Mouse (Mus musculus) liver, embryonic 14.5 days (tissue): ENCODE results near the gene Clec3a. TPM values are rescaled to one million over a fixed set of nuclear protein-coding genes. Genes with fewer than 3 reads are reported as not detected.
A peak's percentile ranks its signal among the peaks of the same experiment; 100 is the strongest.

Experiments
- ATAC-seq: fragments of 200-750 bp; cut with Nextera tagmentation; 2 replicates; pipeline ENCODE4 v1.8.0; 2017; ENCODE audit warnings: moderate number of reproducible peaks, mild to moderate bottlenecking, moderate library complexity; ENCODE audit not compliant: insufficient read depth
- DNase-seq, 3 experiments: peaks; one replicate each; pipeline ENCODE4 v3.0.0-alpha.2; 2012 to 2013; ENCODE audit warnings: low read depth in 3 of 3, low spot score in 3 of 3
- H3K27ac ChIP-seq: fragments of 300-500 bp; sonication (generic); 2 replicates; pipeline ENCODE4 v1.5.1; 2014; ENCODE audit warnings: moderate library complexity, mild to moderate bottlenecking, control low read depth, inconsistent platforms
- H3K27me3 ChIP-seq: fragments of 300-500 bp; sonication (generic); 2 replicates; pipeline ENCODE4 v1.6.1; 2014; ENCODE audit warnings: mild to moderate bottlenecking, low read length, moderate library complexity; ENCODE audit not compliant: control insufficient read depth, insufficient read depth
- H3K36me3 ChIP-seq: fragments of 300-500 bp; sonication (generic); replicated peaks from 2 replicates; pipeline ENCODE4 v1.6.1; 2014; ENCODE audit warnings: low read depth; ENCODE audit not compliant: control insufficient read depth, insufficient read depth
- H3K4me1 ChIP-seq, 2 experiments: fragments of 200-500 bp in 1 of 2; fragments of 300-500 bp in 1 of 2; sonication (generic) in 1 of 2; replicated peaks; 2 replicates each; pipeline ENCODE4 v1.6.1; 2012 to 2014; ENCODE audit warnings: antibody characterized with exemption in 1 of 2, inconsistent platforms in 1 of 2, low read length in 1 of 2; ENCODE audit not compliant: control insufficient read depth in 2 of 2, insufficient read depth in 2 of 2
- H3K4me2 ChIP-seq: fragments of 300-500 bp; sonication (generic); 2 replicates; pipeline ENCODE4 v1.6.1; 2014; ENCODE audit warnings: low read depth, mild to moderate bottlenecking, control low read depth, moderate library complexity
- H3K4me3 ChIP-seq, 2 experiments: fragments of 200-500 bp in 1 of 2; fragments of 300-500 bp in 1 of 2; sonication (generic) in 1 of 2; 2 replicates each; pipeline ENCODE4 v1.5.1; 2012 to 2014; ENCODE audit warnings: low read depth in 2 of 2, low read length in 2 of 2, mild to moderate bottlenecking in 2 of 2, control low read depth in 1 of 2, inconsistent platforms in 1 of 2, moderate library complexity in 1 of 2; ENCODE audit not compliant: insufficient read depth in 1 of 2
- H3K9ac ChIP-seq: fragments of 300-500 bp; sonication (generic); replicated peaks from 2 replicates; pipeline ENCODE4 v1.6.1; 2014; ENCODE audit warnings: mild to moderate bottlenecking, control low read depth, moderate library complexity
- H3K9me3 ChIP-seq: fragments of 300-500 bp; sonication (generic); 2 replicates; pipeline ENCODE4 v1.6.1; 2016; ENCODE audit warnings: low read length, mixed read lengths; ENCODE audit not compliant: control insufficient read depth
- CTCF ChIP-seq: IDR thresholded peaks from 2 replicates; pipeline ENCODE4 v1.5.1; 2016; ENCODE audit warnings: antibody characterized with exemption, low read depth, control low read depth
- EP300 ChIP-seq: IDR thresholded peaks from 2 replicates; pipeline ENCODE4 v1.6.1; 2016; ENCODE audit warnings: antibody characterized with exemption, low read depth
- WGBS: fragments of 180-500 bp; shearing (Covaris S2); extraction: QIAGEN DNeasy Blood & Tissue Kit; methylation state at CpG from one replicate; pipeline ENCODE4 v1.1.7; 2014; ENCODE audit not compliant: insufficient replicate concordance; 5-methylcytosine and 5-hydroxymethylcytosine counted together
- polyA plus RNA-seq, 2 experiments: library from polyadenylated mRNA; depleted of rRNA in 1 of 2; stranded (reverse) in 1 of 2; unstranded in 1 of 2; fragments of >200 nt; fragmentation: Nextera tagmentation in 1 of 2; extraction: Ambion mirVana in 1 of 2; gene quantifications; 2 replicates each; pipeline versions ENCODE4 v1.2.1 to v1.2.3; 2012 to 2014

Gene Clec3a
- polyA plus RNA-seq (2012; rRNA removed) (not detected in 2 replicates), polyA plus RNA-seq (2014; fragmentation: Nextera tagmentation; extraction: Ambion mirVana) (not detected in 2 replicates)

DNA sequence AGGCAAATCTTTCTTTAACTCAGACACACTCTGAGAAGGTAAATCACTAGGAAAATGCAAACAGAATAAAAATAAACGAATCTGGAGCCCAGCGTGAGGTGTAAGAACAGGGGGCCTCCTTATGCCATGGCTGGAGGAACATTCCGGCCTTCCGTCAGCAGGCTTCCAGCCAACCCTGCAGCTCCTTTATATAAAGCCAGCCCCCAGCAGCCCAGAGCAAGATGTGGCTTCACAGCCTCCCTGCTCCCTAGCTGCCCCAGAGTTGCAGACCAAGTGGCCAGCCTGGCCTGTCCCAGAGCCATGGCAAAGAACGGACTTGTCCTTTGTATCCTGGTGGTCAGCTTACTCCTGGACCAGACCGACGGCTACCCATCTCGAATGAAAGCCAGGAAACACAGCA is at the start of gene Clec3a:
TSS of gene Clec3a (plus strand) at position 301 of the 400 bp plus-strand sequence.
- no peak for ATAC-seq
- no peaks in the 10 kb centered on the region for H3K27me3 ChIP-seq
- H3K4me1 ChIP-seq = no peaks in the 10 kb centered on the region
- no peak within 1 kb of the TSS for H3K27ac ChIP-seq
- no peak for DNase-seq
- H3K4me3 ChIP-seq = no peak within 1 kb of the TSS
- TF ChIP-seq CTCF (no peak), EP300 (no peak)
- H3K36me3 ChIP-seq = no peaks in the 10 kb centered on the region
- H3K9me3 ChIP-seq = no peaks in the 10 kb centered on the region
- WGBS = 68% methylated on average over 8 of the region's 8 CpGs
- H3K4me2 ChIP-seq = no peak within 1 kb of the TSS
- H3K9ac ChIP-seq = no peak within 1 kb of the TSS

DNA sequence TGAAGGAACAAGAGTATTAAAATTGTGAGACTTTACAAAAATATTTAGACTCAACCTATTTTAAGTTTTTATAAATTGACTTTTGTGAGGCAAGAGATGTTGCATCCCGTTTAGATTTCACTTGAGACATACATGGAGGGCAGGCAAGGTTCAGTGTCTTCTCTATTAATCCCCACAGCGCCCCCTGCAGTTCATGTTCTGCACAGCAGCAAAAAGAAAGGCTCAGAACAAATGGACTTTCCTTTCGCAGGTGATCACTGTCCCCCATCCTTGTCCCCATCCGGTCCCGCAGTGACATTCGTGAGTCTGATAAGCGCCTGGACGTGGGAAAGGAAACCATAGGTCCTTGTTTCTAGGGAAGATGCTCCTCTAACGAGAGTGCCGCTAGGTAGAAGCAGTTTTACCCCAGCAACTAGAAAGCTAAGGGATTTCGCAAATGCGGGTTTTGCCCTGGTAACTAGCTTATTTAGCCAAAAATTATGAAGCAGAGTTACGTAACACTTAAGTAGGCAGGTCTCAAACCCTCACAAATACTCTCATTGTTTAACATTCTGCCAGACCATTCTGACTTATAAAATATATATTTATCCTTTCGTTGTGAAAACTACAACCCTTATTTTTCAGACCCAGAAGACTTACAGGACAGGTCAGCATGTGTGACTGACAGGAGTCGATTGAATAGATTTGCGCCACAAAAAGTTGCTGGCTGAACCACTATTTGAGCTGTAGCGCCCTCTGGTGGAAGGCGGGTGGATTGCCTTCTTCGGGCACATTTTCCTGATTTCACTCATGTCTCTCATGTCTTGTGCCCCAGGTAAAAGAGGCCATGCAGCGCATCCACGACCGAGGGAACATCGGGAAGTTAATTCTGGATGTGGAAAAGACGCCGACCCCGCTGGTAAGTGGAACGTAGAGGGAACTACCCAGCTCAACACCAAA is 48.6 kb upstream of the Clec3a start:
- DNase-seq = peak; percentile 11 to 38 (median 24)
- Histone ChIP-seq H3K9me3 (no peaks in the 10 kb centered on the region), H3K4me2 (no peak overlapping the region), H3K9ac (no peak overlapping the region), H3K27me3 (no peaks in the 10 kb centered on the region), H3K36me3 (no peaks in the 10 kb centered on the region), H3K27ac (no peak overlapping the region), H3K4me1 (no peaks in the 10 kb centered on the region), H3K4me3 (no peak overlapping the region)
- no peak for ATAC-seq
- TF ChIP-seq CTCF (peak; percentile 87), EP300 (no peak)
- WGBS = 27% methylated on average over 27 of the region's 27 CpGs

DNA sequence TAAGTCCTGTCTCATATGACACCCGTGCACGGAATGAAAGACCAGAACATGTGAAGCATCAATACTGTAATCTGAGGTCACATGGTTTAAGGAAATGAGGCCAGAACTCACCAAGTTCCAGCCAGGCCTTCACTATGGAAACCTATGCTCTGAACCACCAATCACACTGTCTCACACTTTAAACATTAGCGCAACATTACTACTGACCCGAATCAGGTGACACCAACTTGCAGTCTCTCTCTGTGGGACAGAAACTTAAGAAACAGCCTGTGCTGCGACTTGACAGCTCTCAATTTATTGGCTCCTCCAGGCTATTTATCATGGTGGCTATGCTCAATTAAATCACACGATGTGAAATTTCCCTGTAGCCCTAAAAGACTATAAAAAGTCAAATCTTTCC is 43.5 kb upstream of the Clec3a start:
- no peak overlapping the region for H3K4me2 ChIP-seq
- no peaks in the 10 kb centered on the region for H3K9me3 ChIP-seq
- no peaks in the 10 kb centered on the region for H3K27me3 ChIP-seq
- no peaks in the 10 kb centered on the region for H3K4me1 ChIP-seq
- H3K27ac ChIP-seq = no peak overlapping the region
- ATAC-seq (no peak), DNase-seq (no peak)
- WGBS = 61% methylated on average over 6 of the region's 6 CpGs
- no peak overlapping the region for H3K4me3 ChIP-seq
- H3K36me3 ChIP-seq = no peaks in the 10 kb centered on the region
- no peak for TF ChIP-seq EP300
- no peak for TF ChIP-seq CTCF
- H3K9ac ChIP-seq = no peak overlapping the region

DNA sequence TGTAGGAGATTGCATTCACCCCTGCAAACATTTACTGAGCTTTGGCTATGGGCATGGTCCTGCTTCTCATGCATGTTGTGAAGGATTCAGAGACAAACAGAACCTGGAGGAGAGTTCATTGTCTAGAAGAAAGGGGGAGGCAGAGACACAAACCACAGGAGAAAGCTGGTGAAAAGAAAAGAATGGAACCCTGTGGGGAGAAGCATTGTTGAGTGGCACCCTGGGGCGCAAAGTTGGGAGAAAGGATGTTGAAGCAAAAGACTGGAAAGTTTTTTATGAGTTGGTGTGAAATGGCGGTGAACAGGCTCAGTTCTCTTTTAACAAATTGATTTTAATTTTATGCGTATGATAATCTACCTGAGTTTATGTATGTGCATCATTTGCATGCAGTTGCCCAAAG is 33.7 kb upstream of the Clec3a start:
- ATAC-seq (no peak), DNase-seq (no peak)
- Histone ChIP-seq H3K27ac (no peak overlapping the region), H3K4me2 (no peak overlapping the region), H3K9me3 (no peaks in the 10 kb centered on the region), H3K36me3 (no peaks in the 10 kb centered on the region), H3K27me3 (no peaks in the 10 kb centered on the region), H3K4me1 (no peaks in the 10 kb centered on the region), H3K9ac (no peak overlapping the region), H3K4me3 (no peak overlapping the region)
- WGBS = 70% methylated on average over 3 of the region's 3 CpGs
- TF ChIP-seq CTCF = no peak
- TF ChIP-seq EP300 = no peak

DNA sequence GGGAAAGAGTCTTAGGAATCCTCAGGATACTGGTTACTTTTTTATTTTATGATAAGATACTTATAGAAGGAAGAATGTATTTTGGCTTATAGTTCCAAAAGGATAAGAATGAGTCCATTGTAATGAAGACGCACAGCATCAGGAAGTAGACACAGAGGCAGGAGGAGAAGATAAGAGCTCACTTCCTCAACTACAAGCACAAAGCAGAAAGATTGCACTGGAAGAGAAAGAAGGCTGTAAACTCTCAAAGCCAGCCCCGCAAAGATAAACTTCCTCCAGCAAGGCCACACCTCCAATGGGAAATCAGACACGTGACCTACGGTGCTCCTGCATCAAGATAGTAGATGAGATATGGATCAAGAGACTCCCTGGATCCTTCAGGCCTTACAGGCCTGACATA is 30.4 kb upstream of the Clec3a start:
- no peaks in the 10 kb centered on the region for H3K9me3 ChIP-seq
- TF ChIP-seq EP300 = no peak
- TF ChIP-seq CTCF = no peak
- no peak overlapping the region for H3K4me3 ChIP-seq
- no peaks in the 10 kb centered on the region for H3K36me3 ChIP-seq
- H3K4me2 ChIP-seq = no peak overlapping the region
- H3K9ac ChIP-seq = no peak overlapping the region
- 9% methylated on average over 4 of the region's 4 CpGs for WGBS
- no peak for DNase-seq
- no peak overlapping the region for H3K27ac ChIP-seq
- H3K4me1 ChIP-seq = no peaks in the 10 kb centered on the region
- H3K27me3 ChIP-seq = no peaks in the 10 kb centered on the region
- no peak for ATAC-seq
